24 mouse cellular contexts compared by ENCODE assay signal in the genomic region with DNA sequence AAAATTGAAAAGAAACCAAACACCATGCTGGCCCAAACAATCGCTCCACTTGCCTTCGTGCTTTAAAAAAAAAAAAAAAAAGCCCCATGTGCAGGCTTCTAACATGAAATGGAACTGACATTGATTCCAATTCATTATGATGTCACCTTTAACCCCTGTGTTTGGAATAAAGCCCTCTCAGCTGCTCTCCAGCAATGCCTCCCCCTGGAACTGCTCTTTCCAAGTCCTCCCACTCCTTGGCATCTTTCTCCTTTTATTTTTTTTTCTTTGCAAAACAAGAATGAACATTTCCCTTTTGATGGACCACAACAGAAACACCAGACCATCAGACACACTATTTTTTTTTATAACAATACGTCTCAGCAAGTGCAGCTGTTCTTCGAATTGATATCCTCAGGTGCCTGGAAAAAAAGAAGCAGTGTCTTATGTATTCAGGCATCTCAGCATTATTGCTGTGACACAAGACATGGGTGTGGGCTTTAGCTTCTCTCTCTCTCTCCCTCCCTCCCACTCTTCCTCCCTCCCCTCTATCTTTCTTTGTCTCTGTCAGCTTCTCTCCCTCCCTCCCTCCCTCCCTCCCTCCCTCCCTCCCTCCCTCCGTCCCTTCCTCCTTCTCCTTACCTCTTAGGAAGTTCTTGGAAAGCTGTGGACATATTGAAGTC.
A peak's percentile ranks its signal among the peaks of the same experiment; 100 is the strongest.
DNase-seq lines count a peak whose midpoint lies in the region; ATAC-seq and TF ChIP-seq lines count a peak whose summit lies in the region.
"Had no signal": no experiment of that assay in that cellular context is flagged by ENCODE, and none has a peak within 500 bp of the region (broad histone marks: within the 10 kb centered on the region; RNA-seq: fewer than 3 reads in every experiment).

No protein-coding gene starts in this region.

- TF ChIP-seq CTCF in testis, adult 2 months (IDR thresholded peaks at IDR 0.05; ENCODE audit: control insufficient read depth, insufficient read depth, insufficient replicate concordance, low read depth, low read length), result no peak
- no peak for TF ChIP-seq CTCF in kidney, adult 2 months (conservative IDR thresholded peaks at IDR 0.05; ENCODE audit: insufficient read depth, insufficient read length, low read depth, low read length)

- H3K4me2 ChIP-seq in embryonic facial prominence, embryonic 11.5 days (ENCODE audit: low read depth, low read length), result no peak overlapping the region
- H3K4me2 ChIP-seq in heart, embryonic 12.5 days, result no peak overlapping the region
- H3K4me2 ChIP-seq: embryonic facial prominence, embryonic 15.5 days; heart, embryonic 13.5 days; limb, embryonic 15.5 days; liver, embryonic 15.5 days; neural tube, embryonic 13.5 days had no signal

- no peak; the same call in 1 of the 2 replicates for ATAC-seq in embryonic facial prominence, embryonic 11.5 days (replicated peaks; ENCODE audit: insufficient number of reproducible peaks, low FRiP score, low TSS enrichment, low read depth)
- no peak for ATAC-seq in heart, embryonic 12.5 days (ENCODE audit: insufficient number of reproducible peaks, low FRiP score)
- ATAC-seq in frontal cortex, adult (ENCODE audit: low TSS enrichment), result no peak
- ATAC-seq: lung, postnatal 0 days had no signal

- no peaks in the 10 kb centered on the region for H3K27me3 ChIP-seq in embryonic facial prominence, embryonic 11.5 days (ENCODE audit: control insufficient read depth, insufficient read depth, low read length)
- H3K27me3 ChIP-seq in embryonic facial prominence, embryonic 10.5 days (replicated peaks; ENCODE audit: low read depth, poor library complexity, severe bottlenecking), result no peaks in the 10 kb centered on the region
- H3K27me3 ChIP-seq in heart, embryonic 12.5 days (replicated peaks), result no peaks in the 10 kb centered on the region
- no peaks in the 10 kb centered on the region for H3K27me3 ChIP-seq in testis, adult 2 months (ENCODE audit: control insufficient read depth, insufficient read depth, low read length)
- no peaks in the 10 kb centered on the region for H3K27me3 ChIP-seq in kidney, adult 2 months (replicated peaks; ENCODE audit: control insufficient read depth, insufficient read depth, low read length)
- H3K27me3 ChIP-seq: embryonic facial prominence, embryonic 15.5 days; heart, embryonic 13.5 days; limb, embryonic 15.5 days; liver, embryonic 15.5 days; neural tube, embryonic 13.5 days had no signal

- no peaks in the 10 kb centered on the region for H3K36me3 ChIP-seq in embryonic facial prominence, embryonic 11.5 days (replicated peaks; ENCODE audit: control insufficient read depth, insufficient read depth, low read depth, low read length)
- H3K36me3 ChIP-seq in embryonic facial prominence, embryonic 10.5 days (replicated peaks), result no peaks in the 10 kb centered on the region
- no peaks in the 10 kb centered on the region for H3K36me3 ChIP-seq in heart, embryonic 12.5 days
- H3K36me3 ChIP-seq in testis, adult 2 months (ENCODE audit: control insufficient read depth, insufficient read depth, low read length), result no peaks in the 10 kb centered on the region
- no peaks in the 10 kb centered on the region for H3K36me3 ChIP-seq in kidney, adult 2 months (ENCODE audit: control insufficient read depth, insufficient read depth, low read length)
- H3K36me3 ChIP-seq: embryonic facial prominence, embryonic 15.5 days; G1E; heart, embryonic 13.5 days; limb, embryonic 15.5 days; liver, embryonic 15.5 days; neural tube, embryonic 13.5 days had no signal

- TF ChIP-seq POLR2A in testis, adult 2 months (IDR thresholded peaks at IDR 0.05; ENCODE audit: control insufficient read depth, low read depth, low read length), result no peak
- no peak for TF ChIP-seq POLR2A in kidney, adult 2 months (IDR thresholded peaks at IDR 0.05; ENCODE audit: low read depth, low read length)

- H3K4me3 ChIP-seq in embryonic facial prominence, embryonic 11.5 days (ENCODE audit: low read depth, low read length), result no peak overlapping the region
- H3K4me3 ChIP-seq in embryonic facial prominence, embryonic 10.5 days, result no peak overlapping the region
- no peak overlapping the region for H3K4me3 ChIP-seq in heart, embryonic 12.5 days
- H3K4me3 ChIP-seq in testis, adult 2 months (ENCODE audit: control insufficient read depth, low read depth, low read length), result peak overlapping the region; percentile 58
- no peak overlapping the region for H3K4me3 ChIP-seq in kidney, adult 2 months (ENCODE audit: insufficient read depth, low read depth, low read length)
- H3K4me3 ChIP-seq: embryonic facial prominence, embryonic 15.5 days; heart, embryonic 13.5 days; layer of hippocampus, adult 2 months; limb, embryonic 15.5 days; liver, embryonic 15.5 days; neural tube, embryonic 13.5 days had no signal

- H3K27ac ChIP-seq in embryonic facial prominence, embryonic 11.5 days (replicated peaks; ENCODE audit: low read depth, low read length), result no peak overlapping the region
- no peak overlapping the region for H3K27ac ChIP-seq in embryonic facial prominence, embryonic 10.5 days (replicated peaks)
- no peak overlapping the region for H3K27ac ChIP-seq in heart, embryonic 12.5 days (ENCODE audit: poor library complexity, severe bottlenecking)
- no peak overlapping the region for H3K27ac ChIP-seq in testis, adult 2 months (ENCODE audit: control insufficient read depth, insufficient read depth, low read depth, low read length)
- no peak overlapping the region for H3K27ac ChIP-seq in kidney, adult 2 months (ENCODE audit: insufficient read depth, low read depth, low read length)
- H3K27ac ChIP-seq: embryonic facial prominence, embryonic 15.5 days; heart, embryonic 13.5 days; layer of hippocampus, adult 2 months; limb, embryonic 15.5 days; liver, embryonic 15.5 days; neural tube, embryonic 13.5 days had no signal

- no peak overlapping the region for H3K9ac ChIP-seq in embryonic facial prominence, embryonic 11.5 days (replicated peaks; ENCODE audit: low read length)
- no peak overlapping the region for H3K9ac ChIP-seq in heart, embryonic 12.5 days
- H3K9ac ChIP-seq: embryonic facial prominence, embryonic 15.5 days; heart, embryonic 13.5 days; limb, embryonic 15.5 days; liver, embryonic 15.5 days; neural tube, embryonic 13.5 days had no signal

- 61% methylated on average over 4 of the region's 5 CpGs for WGBS in embryonic facial prominence, embryonic 11.5 days
- WGBS in embryonic facial prominence, embryonic 10.5 days, result 65% methylated on average over 4 of the region's 5 CpGs
- WGBS in heart, embryonic 12.5 days, result 85% methylated on average over 4 of the region's 5 CpGs
- WGBS in kidney, adult 2 months, result 63% methylated on average over 4 of the region's 5 CpGs

- intact Hi-C loops in heart, postnatal 10 days (cut with DNase I), result no loop called here

- peak; percentile 42 for DNase-seq in embryonic facial prominence, embryonic 11.5 days (ENCODE audit: low spot score)
- DNase-seq in embryonic facial prominence, embryonic 10.5 days (ENCODE audit: low spot score), result no peak
- DNase-seq in heart, postnatal 10 days, result peak; percentile 13 to 20
- DNase-seq in testis, postnatal 10 days (ENCODE audit: low spot score), result no peak
- no peak for DNase-seq in kidney, adult 2 months
- DNase-seq: cerebellum, adult 2 months; cerebellum, postnatal 36 days; gastrocnemius, postnatal 36 days; heart, postnatal 4 days; kidney, adult 18-20 months; kidney, postnatal 14 days; spleen, adult 18-20 months; thymus, adult 2 months had no signal

- no peaks in the 10 kb centered on the region for H3K9me3 ChIP-seq in embryonic facial prominence, embryonic 11.5 days (replicated peaks; ENCODE audit: control insufficient read depth, low read length)
- no peaks in the 10 kb centered on the region for H3K9me3 ChIP-seq in embryonic facial prominence, embryonic 10.5 days
- H3K9me3 ChIP-seq in heart, embryonic 12.5 days (replicated peaks), result no peaks in the 10 kb centered on the region
- H3K9me3 ChIP-seq: embryonic facial prominence, embryonic 15.5 days; G1E; heart, embryonic 13.5 days; limb, embryonic 15.5 days; liver, embryonic 15.5 days; neural tube, embryonic 13.5 days had no signal

- H3K4me1 ChIP-seq in embryonic facial prominence, embryonic 11.5 days (ENCODE audit: control insufficient read depth, insufficient read depth, low read length), result no peaks in the 10 kb centered on the region
- 0 out of 2 replicates have a peak, but pooled peaks cover 5% of the 10 kb centered on the region for H3K4me1 ChIP-seq in embryonic facial prominence, embryonic 10.5 days
- H3K4me1 ChIP-seq in heart, embryonic 12.5 days (replicated peaks), result no peaks in the 10 kb centered on the region
- H3K4me1 ChIP-seq in testis, adult 2 months (ENCODE audit: control insufficient read depth, insufficient read depth, low read length), result no peaks in the 10 kb centered on the region
- no peaks in the 10 kb centered on the region for H3K4me1 ChIP-seq in kidney, adult 2 months (ENCODE audit: control insufficient read depth, insufficient read depth, low read length)
- H3K4me1 ChIP-seq: embryonic facial prominence, embryonic 15.5 days; heart, embryonic 13.5 days; limb, embryonic 15.5 days; liver, embryonic 15.5 days; neural tube, embryonic 13.5 days had no signal

Comparison
In these comparisons a context has a peak if more than half of its experiments do, and no peak if none do; other contexts are left out.
1. DNase-seq: peak in embryonic facial prominence, embryonic 11.5 days (single experiment) and heart, postnatal 10 days (2 of 2); none in embryonic facial prominence, embryonic 10.5 days (single experiment), testis, postnatal 10 days (single experiment) and kidney, adult 2 months (single experiment).